Mouse (Mus musculus) olfactory bulb, adult 2 months (tissue): ENCODE measurements around the gene Coro1c.

Experiments
- CTCF ChIP-seq: fragments of 200-500 bp; IDR thresholded peaks from 2 replicates; pipeline ENCODE4 v1.5.1; 2012; ENCODE audit warnings: low read depth, mild to moderate bottlenecking, low read length, moderate library complexity; ENCODE audit not compliant: insufficient read depth
- POLR2A ChIP-seq: fragments of 200-500 bp; IDR thresholded peaks from 2 replicates; pipeline ENCODE4 v1.6.1; 2012; ENCODE audit warnings: mild to moderate bottlenecking, low read depth, low read length, moderate library complexity; ENCODE audit not compliant: insufficient read depth

GRCm38 (mm10) chr5:113942580-113942979 is 34.0 kb upstream of the Coro1c start:
- no peak for TF ChIP-seq CTCF
- no peak for TF ChIP-seq POLR2A
